Mouse (Mus musculus): ENCODE measurements around the gene Fgf8.

The Fgf8 gene

GRCm38 (mm10) chr19:45730042-45730441, 12.7 kb downstream of the Fgf8 start:
- no peak for DNase-seq (ENCODE audit: low read depth in 1 of 2, low spot score in 2 of 2)

GRCm38 (mm10) chr19:45727231-45727630, 15.5 kb downstream of the Fgf8 start:
- no peak for DNase-seq (ENCODE audit: low read depth in 1 of 2, low spot score in 2 of 2)

- no peak for DNase-seq (ENCODE audit: low read depth in 1 of 2, low spot score in 2 of 2)
Measured at GRCm38 (mm10) chr19:45725677-45726277, 16.9 kb downstream of the Fgf8 start.

GRCm38 (mm10) chr19:45722188-45722587, 20.5 kb downstream of the Fgf8 start:
- DNase-seq (ENCODE audit: low read depth in 1 of 2, low spot score in 2 of 2) = no peak

GRCm38 (mm10) chr19:45718286-45718685, 24.4 kb downstream of the Fgf8 start:
- no peak for DNase-seq (ENCODE audit: low read depth in 1 of 2, low spot score in 2 of 2)

GRCm38 (mm10) chr19:45717493-45718220, 25.1 kb downstream of the Fgf8 start:
- no peak for DNase-seq (ENCODE audit: low read depth in 1 of 2, low spot score in 2 of 2)

GRCm38 (mm10) chr19:45708704-45709103, 34.0 kb downstream of the Fgf8 start:
- no peak for DNase-seq (ENCODE audit: low read depth in 1 of 2, low spot score in 2 of 2)

- no peak for DNase-seq (ENCODE audit: low read depth in 1 of 2, low spot score in 2 of 2)
Measured at GRCm38 (mm10) chr19:45696281-45696600, 46.5 kb downstream of the Fgf8 start.

- no peak for DNase-seq (ENCODE audit: low read depth in 1 of 2, low spot score in 2 of 2)
Measured at GRCm38 (mm10) chr19:45695496-45696280, 47.0 kb downstream of the Fgf8 start.

- no peak for DNase-seq (ENCODE audit: low read depth in 1 of 2, low spot score in 2 of 2)
Measured at GRCm38 (mm10) chr19:45694056-45694455, 48.7 kb downstream of the Fgf8 start.

- DNase-seq (ENCODE audit: low read depth in 1 of 2, low spot score in 2 of 2) = no peak
Measured at GRCm38 (mm10) chr19:45692211-45692610, 50.5 kb downstream of the Fgf8 start.

- DNase-seq (ENCODE audit: low read depth in 1 of 2, low spot score in 2 of 2) = no peak
Measured at GRCm38 (mm10) chr19:45691001-45691535, 51.6 kb downstream of the Fgf8 start.

GRCm38 (mm10) chr19:45687001-45687400, 55.7 kb downstream of the Fgf8 start:
- DNase-seq (ENCODE audit: low read depth in 1 of 2, low spot score in 2 of 2) = no peak

Measured in monocyte, adult 2 months (primary cell).